Mouse (Mus musculus) left cerebral cortex, adult 18-20 months (tissue): ENCODE results near the gene Asic3. TPM values are rescaled to one million over a fixed set of nuclear protein-coding genes. Genes with fewer than 3 reads are reported as not detected.
"Not testable (repeated sequence)": the region's sequence is repeated elsewhere in the genome, so short reads cannot be mapped to it uniquely, and the experiment has no call there.

Experiments
- DNase-seq, 2 experiments: peaks; one replicate each; pipeline ENCODE4 v3.0.0; 2021 to 2022; ENCODE audit warnings: low spot score in 2 of 2, mixed read lengths in 1 of 2
- total RNA-seq, 2 experiments: library from RNA; stranded (reverse); gene quantifications; 2 replicates each; pipeline ENCODE4 v1.2.3; 2021

Asic3 gene
- total RNA-seq, 2 experiments from 2014 or later: 0.54 TPM; not detected in 1

- peak; percentile 56 to 67 for DNase-seq
Measured at GRCm38 (mm10) chr5:24387264-24388241, 25.6 kb upstream of the Asic3 start.

- no peak for DNase-seq
Measured at GRCm38 (mm10) chr5:24388246-24388915, 24.8 kb upstream of the Asic3 start.

DNA sequence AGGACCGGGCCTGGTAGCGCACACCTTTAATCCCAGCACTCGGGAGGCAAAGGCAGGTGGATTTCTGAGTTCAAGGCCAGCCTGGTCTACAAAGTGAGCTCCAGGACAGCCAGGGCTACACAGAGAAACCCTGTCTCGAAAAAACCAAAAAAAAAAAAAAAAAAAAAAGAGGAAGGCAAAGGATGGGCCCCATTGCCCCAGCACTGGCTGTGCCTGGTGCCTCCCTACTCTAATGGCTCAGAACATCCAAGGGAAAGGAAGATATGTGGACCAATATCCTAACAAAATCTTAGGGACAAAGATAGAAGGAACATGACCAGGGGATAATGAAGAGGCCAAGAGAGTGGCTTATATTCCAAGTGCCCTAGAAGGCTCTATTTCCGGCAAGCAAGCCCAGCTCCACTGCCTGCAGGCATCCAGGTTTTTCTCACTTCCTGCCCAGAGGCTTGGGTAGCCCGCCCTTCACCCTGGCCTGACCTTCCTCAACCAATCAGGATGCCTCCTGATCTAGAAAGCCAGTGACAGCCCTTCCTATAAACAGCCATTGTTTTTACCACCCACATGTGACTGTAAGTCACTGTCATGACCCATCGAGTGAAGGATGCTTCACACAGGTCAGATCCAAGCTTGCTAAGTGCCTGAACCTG lies 24.1 kb upstream of the Asic3 start:
- DNase-seq: no peak

DNA sequence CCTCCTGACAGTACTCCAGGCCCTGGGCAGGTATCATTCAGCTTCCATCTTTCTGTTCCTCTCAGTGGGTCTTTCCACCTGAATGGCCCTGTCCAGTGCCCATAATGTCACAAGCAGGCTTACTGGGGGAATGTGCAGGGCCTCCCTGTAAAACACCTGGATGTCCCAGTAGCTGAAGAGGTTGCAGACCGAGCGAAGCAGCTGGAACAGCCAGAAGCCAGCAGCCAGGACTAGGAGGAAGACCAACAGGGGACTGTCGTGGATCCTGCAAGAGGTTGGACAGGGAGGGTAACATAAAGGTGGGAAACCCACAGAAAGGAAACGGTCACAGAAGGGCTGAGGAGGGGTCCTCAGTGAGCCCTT lies 23.6 kb upstream of the Asic3 start:
- DNase-seq: no peak

DNA sequence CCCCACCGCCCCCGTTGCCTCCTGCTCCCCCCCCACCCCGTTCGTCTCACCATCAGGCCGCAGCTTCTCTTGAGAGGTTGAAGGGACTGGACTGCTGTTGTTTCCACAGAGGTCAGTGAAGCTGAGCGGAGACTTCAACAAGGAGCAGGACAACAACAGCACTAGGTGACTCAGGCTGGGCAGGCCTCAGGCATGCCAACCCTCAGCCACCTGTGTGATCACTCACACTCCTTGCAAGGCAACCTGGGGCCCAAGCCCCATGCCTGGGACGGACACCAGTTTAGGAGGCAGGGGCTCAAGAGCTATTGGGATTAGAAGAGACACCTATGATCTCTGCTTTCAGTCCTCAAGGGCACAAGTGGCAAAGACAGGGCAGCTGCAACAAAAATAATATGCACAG lies 21.3 kb upstream of the Asic3 start, which contains the start of gene Atg9b:
Atg9b (minus strand) TSS at position 280 of the 400 bp plus-strand sequence.
- DNase-seq: no peak

- DNase-seq: no peak
Measured at GRCm38 (mm10) chr5:24392724-24393123, 20.5 kb upstream of the Asic3 start.

DNA sequence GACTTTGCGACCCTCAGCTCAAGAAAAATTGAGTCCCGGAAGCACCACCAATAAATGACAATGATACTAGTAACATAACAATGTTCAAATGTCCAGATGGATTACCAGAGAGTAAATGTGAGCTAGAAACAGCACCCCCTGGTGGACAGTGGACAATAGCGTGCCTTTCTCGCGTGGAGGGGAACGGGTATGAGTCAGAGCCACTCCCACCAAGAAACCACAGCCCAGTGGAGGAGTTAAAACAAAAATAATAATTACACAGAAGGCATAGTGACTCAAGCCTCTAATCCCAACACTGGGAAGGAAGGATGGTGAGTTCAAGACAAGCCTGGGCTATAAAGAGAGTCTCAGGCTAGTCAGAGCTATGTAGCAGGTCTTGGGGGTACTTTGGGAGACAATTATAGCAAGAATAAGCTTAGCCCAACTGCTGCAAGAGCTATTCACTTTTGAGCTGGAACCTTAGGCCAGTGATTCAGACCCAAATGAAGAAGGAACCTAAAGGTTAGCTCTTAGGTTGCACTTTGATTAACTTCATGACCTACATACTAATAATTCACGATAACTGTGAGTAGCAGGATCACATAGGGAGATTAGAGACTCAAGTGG lies 19.7 kb upstream of the Asic3 start, which contains the start of gene Abcb8:
Abcb8 (plus strand) TSS at position 272 of the 606 bp plus-strand sequence.
- DNase-seq: peak; percentile 89 to 96

DNA sequence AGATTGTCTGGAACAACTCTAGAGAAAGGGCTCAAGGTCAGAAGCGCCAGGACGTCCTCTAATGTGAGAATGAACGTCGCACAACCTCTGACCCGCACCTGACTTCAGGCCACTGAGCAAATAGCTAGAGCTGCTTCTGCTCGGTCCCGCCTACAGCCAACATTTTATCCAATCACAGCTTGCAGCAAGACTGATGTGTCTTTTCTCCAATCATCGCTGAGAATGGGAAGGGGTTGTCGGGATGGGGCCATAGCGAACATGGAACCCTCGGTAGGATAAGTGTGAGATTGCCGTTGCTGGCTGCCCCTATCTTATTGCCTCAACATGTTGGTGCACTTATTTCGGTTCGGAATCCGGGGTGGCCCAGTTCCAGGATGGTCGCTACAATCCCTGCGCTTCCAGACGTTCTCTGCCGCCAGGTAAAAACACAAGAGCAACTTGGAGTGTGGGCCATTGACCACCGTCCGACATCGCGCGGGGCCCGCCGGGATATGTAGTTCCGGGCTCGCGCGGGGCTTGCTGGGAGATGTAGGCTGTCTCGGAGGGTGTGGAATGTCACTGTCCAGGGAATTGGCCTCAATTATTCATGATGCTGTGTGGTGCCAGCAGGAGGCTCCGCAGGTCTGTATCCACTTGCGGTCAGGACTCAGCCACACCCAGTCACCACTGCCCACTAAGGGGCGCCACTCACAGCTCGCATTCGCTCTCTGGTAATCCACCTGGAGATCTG lies 18.9 kb upstream of the Asic3 start:
- DNase-seq: peak; percentile 91 to 95

DNA sequence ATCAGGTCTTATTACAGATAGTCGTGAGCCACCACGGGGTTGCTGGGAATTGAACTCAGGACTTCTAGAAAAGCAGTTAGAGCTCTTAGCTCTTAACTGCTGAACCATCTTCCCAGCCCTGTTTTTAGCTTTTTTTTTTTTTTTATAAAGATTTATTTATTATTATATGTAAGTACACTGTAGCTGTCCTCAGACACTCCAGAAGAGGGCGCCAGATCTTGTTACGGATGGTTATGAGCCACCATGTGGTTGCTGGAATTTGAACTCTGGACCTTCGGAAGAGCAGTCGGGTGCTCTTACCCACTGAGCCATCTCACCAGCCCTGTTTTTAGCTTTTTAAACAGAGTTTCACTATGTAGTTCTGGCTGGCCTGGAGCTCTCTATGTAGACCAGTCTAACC lies 16.9 kb upstream of the Asic3 start:
- DNase-seq: not testable (repeated sequence)

DNA sequence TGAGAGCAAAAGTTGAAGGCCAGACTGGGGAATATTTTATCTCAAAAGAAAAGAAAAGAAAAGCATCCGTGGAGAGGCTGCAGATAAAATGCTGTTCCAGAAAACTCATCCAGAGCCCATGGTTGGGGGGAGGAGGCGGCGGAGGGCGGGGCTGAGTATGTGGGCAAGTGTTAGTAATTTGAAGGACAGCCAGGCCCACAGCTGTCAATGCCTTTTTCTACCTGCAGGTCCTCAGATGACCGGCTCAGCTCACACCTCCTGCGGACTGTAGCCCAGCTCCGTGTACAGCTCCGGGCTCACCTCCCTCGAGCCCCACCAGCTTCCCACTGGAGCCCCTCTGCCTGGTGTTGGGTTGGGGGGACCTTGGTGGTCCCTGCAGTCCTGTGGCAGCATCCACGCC lies 13.5 kb upstream of the Asic3 start:
- no peak for DNase-seq

GRCm38 (mm10) chr5:24400362-24400761 lies 12.8 kb upstream of the Asic3 start:
- DNase-seq: no peak

DNA sequence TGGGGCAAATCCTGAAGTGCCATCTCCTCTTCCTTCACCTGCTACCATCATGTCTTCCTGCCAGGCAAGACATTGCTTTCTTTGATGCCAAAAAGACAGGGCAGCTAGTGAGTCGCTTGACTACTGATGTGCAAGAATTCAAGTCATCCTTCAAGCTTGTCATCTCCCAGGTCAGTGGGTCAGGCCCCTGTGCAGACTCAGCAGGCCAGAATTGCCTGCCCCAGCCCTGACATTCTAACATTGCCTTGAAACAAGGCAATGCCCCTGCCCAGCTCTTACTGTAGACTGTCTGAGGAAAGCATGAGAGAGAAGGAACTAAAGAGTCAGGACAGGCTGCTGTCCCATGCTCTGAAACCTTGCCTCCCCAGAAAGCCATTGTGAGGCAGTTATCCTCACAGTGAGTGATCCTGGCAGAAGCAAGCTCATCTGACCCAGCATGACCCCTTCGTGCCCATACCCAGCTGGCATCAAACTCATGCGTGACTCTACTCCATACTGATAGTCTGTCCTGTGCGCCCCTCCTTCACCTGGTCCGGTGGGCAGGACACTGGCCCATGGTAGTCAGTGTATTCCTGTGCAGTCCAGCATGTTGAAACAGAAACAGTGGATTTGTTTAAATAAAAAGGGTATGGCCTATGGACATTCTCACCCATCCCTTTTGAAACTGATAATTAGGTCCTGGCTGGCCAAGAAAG lies 12.1 kb upstream of the Asic3 start:
- DNase-seq: no peak

DNA sequence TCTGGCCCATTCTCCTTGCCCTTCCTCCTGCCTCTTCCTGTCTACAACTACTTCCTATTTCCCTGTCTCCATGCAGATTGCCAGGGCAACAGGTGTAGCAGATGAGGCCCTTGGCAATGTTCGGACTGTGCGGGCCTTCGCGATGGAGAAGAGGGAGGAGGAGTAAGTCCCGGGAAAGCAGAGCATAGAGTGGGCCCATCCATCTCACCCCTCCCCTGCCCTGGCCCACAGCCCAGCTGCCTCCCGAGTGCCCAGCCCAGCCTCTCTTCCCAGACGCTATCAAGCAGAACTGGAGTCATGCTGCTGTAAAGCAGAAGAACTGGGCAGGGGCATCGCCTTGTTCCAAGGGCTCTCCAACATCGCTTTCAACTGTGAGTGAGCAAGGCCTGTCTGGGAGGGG lies 11.2 kb upstream of the Asic3 start:
- DNase-seq: no peak

DNA sequence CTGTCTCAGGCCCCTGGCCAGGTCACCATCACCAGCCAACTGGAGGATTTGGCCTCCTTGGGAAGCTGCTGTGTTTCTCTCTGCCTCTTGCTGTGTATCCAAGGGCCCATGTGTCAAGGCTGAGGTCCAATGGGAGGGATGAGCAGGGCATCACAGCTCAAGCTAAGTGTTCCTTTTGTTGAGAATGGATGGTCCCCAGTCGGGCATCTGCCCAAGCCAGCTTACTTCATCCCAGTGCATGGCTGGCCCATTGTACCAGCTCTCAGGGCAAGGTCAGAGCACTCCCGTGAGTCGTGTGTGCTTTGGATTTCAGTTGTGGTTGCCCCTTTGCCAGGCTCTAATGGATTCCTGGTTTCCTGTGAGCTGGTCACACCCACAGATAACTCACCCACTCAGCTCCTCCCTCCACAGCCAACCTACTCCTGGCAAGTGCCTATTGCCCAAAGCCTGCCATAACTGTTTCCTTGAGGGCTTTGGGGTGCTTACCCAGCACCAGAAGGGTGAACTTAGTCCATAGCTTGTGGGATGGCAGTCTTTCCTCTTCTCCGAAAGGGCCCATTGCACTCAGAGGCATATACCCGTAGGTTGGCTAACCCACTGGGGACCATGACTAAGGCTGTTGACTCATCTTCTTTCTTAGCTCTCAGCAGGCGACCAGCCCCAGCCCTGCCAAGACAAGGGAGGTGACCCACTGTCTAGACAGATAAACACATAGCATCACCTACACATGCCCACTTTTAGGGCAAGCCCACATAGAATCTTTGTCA lies 8.4 kb upstream of the Asic3 start:
- no peak for DNase-seq

DNA sequence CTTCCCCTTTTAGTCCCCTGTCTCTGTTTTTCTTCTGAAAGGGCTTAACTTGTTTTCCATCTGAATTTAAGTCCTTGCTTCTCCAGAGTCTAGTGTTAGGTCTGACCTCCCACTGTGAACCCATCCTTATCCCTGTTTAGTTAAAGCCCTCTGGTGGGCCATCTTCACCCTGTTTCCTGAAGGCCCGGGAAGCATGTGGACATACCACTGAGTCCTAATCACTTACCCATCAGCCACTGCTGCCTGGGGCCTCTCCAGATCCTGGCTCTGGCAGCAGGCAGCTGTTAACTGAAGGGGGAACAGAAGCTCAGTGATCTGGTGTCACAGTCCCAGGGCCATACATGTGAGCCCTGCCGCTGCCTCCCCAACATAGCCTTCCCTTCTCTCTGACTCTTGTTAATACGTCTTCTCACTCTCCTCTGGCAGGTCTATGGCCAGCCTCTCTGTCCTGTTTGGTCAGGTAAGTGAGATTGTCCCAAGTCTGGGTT lies 7.8 kb upstream of the Asic3 start:
- no peak for DNase-seq

- DNase-seq: no peak
Measured at GRCm38 (mm10) chr5:24408651-24409050, 4.5 kb upstream of the Asic3 start.

- DNase-seq: no peak
Measured at GRCm38 (mm10) chr5:24409466-24409865, 3.7 kb upstream of the Asic3 start.

- DNase-seq: no peak
Measured at GRCm38 (mm10) chr5:24412063-24412462, 1.1 kb upstream of the Asic3 start.

GRCm38 (mm10) chr5:24413938-24414337 lies 746 bp downstream of the Asic3 start:
- no peak for DNase-seq
